Mouse (Mus musculus): Measurements from ENCODE around the gene Gjc3.

Gene Gjc3

DNA sequence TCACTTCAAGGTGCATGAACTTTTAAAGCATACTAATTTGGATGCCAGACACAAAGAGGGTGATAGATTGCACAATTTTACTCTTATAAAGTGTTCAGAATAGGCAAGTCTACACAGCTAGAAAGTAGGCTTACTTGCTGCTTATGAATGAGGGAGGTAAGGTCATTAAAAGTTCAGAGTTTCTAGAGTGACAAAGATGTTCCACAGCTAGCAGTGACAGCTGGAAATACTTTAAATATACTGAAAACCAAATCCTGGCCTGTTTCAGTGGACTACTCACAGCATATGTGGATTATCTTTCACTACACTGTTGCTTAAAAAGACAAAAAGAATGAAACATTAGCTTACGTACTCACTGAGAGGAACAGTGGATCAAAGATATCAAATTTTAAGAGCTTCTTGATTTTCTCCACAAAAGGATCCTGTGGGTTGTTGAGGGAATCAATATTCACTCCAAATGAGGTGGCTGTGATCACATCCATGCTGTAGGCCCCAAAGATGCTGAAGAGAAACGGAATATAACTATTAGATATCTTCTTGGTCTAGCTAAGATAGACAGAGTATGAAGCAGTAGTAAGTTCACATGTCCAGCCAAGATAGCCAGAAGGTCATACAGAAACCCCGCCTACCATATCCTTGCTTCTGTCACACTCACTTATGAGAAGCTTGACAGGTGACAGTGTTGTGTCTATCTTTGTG is 53.2 kb downstream of the Gjc3 start:
- no peak for DNase-seq (ENCODE audit: low read depth)
